Mouse (Mus musculus): ENCODE data around the gene Pik3c2b.

The Pik3c2b gene

DNA sequence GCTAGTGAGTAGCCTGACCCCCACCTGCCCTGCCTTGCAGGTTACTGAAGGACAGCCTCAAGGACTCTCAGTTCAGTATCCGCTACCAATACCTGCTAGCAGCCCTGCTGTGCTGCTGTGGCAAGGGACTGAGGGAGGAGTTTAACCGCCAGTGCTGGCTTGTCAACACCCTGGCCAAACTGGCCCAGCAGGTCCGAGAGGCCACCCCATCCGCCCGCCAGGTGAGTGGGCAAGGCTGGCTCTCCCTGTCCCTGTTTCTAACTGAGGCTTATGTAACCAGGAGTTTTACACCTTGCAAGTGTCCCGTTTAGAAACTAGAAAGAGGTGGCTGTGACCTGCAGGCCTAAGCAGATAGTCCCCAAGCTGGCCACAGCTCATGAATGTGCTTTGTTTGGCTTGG, 45.2 kb downstream of the Pik3c2b start:
- no peak for DNase-seq (ENCODE audit: low read depth in 2 of 2, low spot score in 2 of 2)

DNA sequence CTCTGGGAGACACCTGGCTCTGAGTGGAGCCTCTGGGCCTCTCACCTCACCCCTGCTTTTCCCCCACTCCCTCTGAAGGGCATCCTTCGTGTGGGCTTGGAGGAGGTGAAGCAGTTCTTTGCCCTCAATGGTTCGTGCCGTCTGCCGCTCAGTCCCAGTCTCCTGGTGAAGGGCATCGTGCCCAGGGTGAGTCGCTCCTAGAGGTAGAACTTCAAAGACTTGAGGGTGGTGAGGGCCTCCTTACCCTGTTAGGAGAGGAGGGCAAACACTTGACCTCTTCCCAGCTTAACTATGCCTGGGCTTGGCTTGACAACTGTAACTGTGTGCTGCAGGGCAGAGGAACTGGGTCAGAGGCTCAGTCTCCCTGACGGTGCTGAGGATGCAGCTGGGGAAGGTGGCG, 46.0 kb downstream of the Pik3c2b start:
- no peak for DNase-seq (ENCODE audit: low read depth in 2 of 2, low spot score in 2 of 2)

DNA sequence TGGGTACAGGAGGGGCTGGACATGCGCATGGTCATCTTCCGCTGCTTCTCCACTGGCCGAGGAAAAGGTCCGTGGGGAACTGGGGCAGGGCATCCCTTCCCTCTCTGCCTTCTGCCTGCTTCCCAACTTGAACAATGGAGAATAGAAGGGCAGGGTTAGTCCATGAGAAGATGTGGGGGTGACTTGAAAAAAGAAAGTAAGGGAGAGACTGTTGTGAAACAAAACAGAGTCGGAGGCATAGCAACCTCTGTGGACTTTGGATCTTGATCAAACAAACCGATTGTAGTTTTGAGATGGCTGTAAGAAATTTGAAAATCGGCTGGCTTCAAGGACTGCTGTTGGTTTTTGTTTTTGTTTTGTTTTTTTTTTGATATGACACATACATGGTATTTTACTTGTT, 48.3 kb downstream of the Pik3c2b start:
- no peak for DNase-seq (ENCODE audit: low read depth in 2 of 2, low spot score in 2 of 2)

DNA sequence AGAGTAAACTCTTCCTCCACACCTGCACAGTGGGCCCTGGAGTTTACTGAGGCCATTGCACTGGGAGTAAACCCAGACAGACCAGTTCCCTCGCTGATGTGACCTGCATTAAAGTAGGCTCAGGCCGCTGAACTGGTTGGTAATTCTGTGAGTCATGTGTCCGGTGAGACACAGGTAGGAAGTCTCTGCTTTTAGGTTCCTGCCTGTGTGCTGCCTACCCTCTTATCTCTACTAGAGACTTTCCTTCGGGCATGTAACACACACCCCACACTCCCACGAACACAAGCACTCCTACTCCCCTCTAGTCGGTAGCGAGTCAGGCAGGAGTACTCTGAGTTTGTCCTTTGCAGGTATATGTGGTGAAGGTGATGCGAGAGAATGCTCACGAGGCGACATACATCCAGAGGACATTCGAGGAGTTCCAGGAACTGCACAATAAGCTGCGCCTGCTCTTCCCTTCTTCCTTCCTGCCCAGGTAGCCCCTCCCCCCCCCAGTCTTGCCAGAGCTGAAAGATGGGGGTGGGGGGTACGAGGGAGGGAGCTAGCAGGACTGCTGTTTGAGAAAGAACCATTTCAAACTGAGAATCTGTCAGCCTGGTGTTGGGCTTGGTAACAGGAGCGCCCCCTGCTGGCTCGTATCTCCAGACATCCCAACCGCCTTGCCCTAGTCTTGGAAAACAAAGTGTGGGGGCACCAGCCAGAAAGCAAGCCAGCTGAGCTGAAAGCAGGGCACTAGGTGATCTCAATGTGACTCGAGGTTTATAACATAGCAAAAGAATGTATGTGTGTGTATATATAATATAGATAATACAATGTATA, 55.7 kb downstream of the Pik3c2b start:
- DNase-seq (ENCODE audit: low read depth in 2 of 2, low spot score in 2 of 2): peak; percentile 65 to 77

- DNase-seq (ENCODE audit: low read depth in 2 of 2, low spot score in 2 of 2): no peak
Observed at GRCm38 (mm10) chr1:133102108-133102507, 56.6 kb downstream of the Pik3c2b start.

GRCm38 (mm10) chr1:133103315-133103714, 57.8 kb downstream of the Pik3c2b start:
- DNase-seq (ENCODE audit: low read depth in 2 of 2, low spot score in 2 of 2): no peak

DNA sequence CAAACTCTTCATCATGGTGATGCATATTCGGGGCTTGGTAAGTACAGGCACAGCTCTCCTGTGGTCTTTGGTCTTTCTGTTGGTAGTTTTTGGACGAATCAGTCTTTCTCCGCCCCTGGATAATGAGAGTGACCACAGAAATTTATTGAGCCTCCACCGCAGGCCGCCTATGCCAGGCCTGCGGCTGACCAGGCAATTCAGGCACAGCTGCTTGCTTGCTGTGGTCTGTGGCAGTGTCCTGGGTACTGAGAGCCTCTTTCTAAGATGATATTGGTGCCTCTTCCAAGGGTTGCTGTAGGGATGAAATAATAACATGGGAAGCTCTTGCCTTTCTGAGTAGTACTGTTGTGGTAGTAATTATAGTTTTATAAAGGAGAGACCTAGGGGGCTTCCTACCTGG, 58.4 kb downstream of the Pik3c2b start:
- no peak for DNase-seq (ENCODE audit: low read depth in 2 of 2, low spot score in 2 of 2)

GRCm38 (mm10) chr1:133116108-133116507, 70.6 kb downstream of the Pik3c2b start:
- DNase-seq (ENCODE audit: low read depth in 2 of 2, low spot score in 2 of 2): no peak

GRCm38 (mm10) chr1:133118127-133118526, 72.7 kb downstream of the Pik3c2b start:
- no peak for DNase-seq (ENCODE audit: low read depth in 2 of 2, low spot score in 2 of 2)

GRCm38 (mm10) chr1:133118844-133119243, 73.4 kb downstream of the Pik3c2b start:
- DNase-seq (ENCODE audit: low read depth in 2 of 2, low spot score in 2 of 2): no peak

DNA sequence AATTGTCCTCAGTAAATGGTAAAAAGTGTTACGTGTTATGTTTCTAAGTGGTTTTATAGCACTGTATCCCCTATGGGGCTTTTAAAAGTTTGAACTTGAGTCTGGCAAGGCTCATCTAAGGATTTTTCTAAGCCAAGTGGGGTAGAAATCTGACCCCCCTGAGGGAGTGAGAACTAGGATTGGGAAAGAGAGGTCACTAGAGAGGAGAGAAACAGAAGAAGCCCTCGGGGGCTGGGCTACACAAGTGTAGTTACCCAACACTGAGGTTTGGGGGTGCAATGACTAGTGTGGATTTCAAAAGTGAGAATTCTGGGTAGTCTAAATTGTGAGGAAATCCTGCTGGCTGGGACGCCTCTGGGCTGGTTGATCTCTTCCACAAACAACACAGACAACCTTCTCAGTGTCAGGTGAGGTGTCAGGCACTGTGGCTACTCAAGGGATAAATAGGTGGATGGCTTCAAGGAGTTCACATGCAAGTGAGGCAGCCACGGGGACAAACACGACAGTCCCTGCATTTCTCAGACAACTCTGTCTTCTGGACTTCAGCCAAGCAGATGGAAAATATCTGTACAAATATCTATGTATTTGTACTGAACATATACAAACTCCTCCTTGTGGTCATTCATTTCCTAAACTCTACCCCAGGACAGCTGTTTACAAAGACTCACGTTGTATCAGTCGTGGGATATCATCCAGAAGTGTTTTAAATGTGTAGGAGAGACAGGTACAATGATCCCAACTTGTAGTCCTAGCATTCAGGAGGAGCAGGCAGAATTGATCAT, 74.7 kb downstream of the Pik3c2b start:
- DNase-seq (ENCODE audit: low read depth in 2 of 2, low spot score in 2 of 2): no peak

DNA sequence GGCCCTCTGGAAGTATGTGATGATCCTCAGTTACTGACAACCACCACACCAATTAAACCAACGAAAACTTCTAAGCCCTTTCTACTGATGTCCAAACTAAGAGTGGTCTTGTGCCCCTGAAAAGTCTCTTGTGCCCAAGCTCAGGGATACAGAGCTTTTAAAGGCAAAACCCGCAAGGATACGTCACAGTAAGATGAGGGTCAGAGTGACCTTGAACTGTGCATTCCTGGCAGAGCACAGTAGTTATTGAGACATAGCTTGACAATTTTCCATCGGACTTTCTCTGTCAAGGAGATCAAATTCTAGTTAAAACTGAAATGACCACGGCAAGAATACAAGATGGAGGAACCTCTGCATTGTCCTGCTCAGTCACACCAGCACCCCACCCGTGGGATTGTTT, 75.8 kb downstream of the Pik3c2b start:
- no peak for DNase-seq (ENCODE audit: low read depth in 2 of 2, low spot score in 2 of 2)

GRCm38 (mm10) chr1:133124137-133124536, 78.7 kb downstream of the Pik3c2b start:
- no peak for DNase-seq (ENCODE audit: low read depth in 2 of 2, low spot score in 2 of 2)

DNA sequence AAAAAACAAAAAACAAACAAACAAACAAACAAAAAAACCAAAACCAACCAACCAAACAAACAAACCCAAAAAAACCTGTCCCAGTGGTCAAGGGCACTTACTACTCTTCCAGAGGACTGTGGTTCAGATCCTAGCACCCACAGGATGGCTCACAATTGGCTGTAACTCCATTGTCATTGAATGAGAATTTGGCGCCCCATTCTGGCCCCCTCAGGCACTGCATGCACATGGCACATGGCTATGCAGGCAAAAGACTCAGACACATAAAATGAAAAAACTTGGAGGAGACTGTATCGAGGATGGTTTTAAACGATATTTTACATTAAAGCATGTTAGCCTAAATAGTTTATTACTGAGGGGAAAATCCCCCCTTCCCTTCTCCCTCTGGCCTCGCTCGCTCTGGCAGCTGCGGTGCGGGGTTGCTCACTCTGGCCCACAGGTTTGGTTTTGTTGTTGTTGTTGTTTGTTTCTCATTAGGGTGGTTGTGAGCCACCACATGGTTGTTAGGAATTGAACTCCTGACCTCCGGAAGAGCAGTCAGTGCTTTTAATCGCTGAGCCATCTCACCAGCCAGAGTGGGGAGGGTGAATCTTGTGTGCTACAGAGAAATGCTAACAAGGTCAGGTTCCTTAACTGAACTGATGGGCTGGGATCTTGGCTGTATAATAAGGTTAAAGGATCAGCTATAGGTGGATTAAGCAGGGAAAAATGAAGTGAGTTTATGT, 80.3 kb downstream of the Pik3c2b start:
- no peak for DNase-seq (ENCODE audit: low read depth in 2 of 2, low spot score in 2 of 2)

DNA sequence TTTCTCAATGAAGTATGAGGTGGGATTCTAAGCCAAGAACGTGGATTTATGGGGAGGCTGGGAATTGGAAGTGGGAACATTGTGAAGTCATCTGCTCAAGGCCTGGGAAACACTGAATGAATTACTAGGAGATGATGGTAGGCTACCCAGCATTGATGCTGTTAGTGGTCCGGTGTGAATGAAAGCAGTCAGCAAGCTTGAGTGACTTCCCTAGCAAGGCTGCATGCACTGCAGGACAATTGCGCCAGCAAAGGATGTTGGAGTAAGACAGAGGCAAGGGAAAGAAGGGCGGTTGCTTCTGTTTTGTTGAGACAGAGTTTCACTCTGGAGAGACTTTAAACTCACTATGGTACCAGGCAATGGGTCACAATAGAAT, 80.9 kb downstream of the Pik3c2b start:
- no peak for DNase-seq (ENCODE audit: low read depth in 2 of 2, low spot score in 2 of 2)

DNA sequence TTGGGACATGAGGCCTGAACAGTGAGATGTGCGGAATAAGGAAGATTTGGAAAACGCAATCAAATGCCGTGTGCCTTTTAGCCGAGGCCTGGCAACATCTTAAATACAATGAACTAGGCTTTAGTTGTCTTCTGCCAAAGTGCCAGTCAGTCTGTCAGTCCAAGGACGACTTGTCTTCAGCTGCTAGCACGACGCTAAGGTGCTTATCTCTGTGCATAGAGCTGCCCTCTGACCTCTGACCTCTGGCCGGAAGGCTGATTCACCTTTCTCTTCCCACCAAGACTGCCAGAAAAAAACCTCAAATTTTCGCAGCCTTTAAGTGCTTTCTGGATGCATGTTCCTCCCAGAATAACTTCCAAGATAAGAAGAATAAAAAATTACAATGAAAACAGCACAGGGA, 81.9 kb downstream of the Pik3c2b start:
- DNase-seq (ENCODE audit: low read depth in 2 of 2, low spot score in 2 of 2): no peak

GRCm38 (mm10) chr1:133129471-133130221, 84.2 kb downstream of the Pik3c2b start:
- no peak for DNase-seq (ENCODE audit: low read depth in 2 of 2, low spot score in 2 of 2)

- DNase-seq (ENCODE audit: low read depth in 2 of 2, low spot score in 2 of 2): peak; percentile 96 to 98
Observed at GRCm38 (mm10) chr1:133130638-133131560, 85.4 kb downstream of the Pik3c2b start, which contains the start of gene Ppp1r15b. Gene Ppp1r15b (plus strand): TSS chr1:133131143.

DNA sequence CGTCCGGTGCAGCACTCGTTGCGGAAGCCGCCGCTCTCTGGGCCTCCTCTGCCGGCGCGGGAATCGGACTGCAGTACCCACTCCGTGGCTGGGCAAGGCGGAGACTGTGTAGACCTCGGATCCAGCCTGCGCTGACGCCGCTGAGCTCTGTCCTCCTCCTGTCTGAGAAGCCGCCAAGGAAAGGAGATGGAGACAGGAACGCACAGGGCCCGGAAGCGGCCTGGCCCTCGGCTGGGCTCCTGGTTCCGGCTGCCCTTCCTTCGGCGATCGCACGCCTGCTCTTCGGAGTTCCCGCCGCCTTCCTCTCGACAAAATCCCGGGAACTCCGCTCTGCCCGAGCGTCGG, 86.1 kb downstream of the Pik3c2b start:
- DNase-seq (ENCODE audit: low read depth in 2 of 2, low spot score in 2 of 2): no peak

GRCm38 (mm10) chr1:133131936-133132335, 86.5 kb downstream of the Pik3c2b start:
- no peak for DNase-seq (ENCODE audit: low read depth in 2 of 2, low spot score in 2 of 2)
